Mouse (Mus musculus) small intestine, adult 2 months (tissue): Measurements from ENCODE around the gene Olfr923. TPM values are rescaled to one million over a fixed set of nuclear protein-coding genes. Genes with fewer than 3 reads are reported as not detected.

Experiments used
- H3K27ac ChIP-seq: fragments of 200-500 bp; 2 replicates; pipeline ENCODE4 v1.5.1; 2012; ENCODE audit warnings: low read depth, low read length, control low read depth, inconsistent platforms; ENCODE audit not compliant: insufficient read depth
- H3K27me3 ChIP-seq: fragments of 200-500 bp; 2 replicates; pipeline ENCODE4 v1.6.1; 2012; ENCODE audit warnings: mild to moderate bottlenecking, moderate library complexity, low read length, inconsistent platforms; ENCODE audit not compliant: control insufficient read depth, insufficient read depth
- H3K36me3 ChIP-seq: fragments of 200-500 bp; 2 replicates; pipeline ENCODE4 v1.6.1; 2012; ENCODE audit warnings: mild to moderate bottlenecking, low read length, control low read depth, inconsistent platforms; ENCODE audit not compliant: control insufficient read depth, insufficient read depth
- H3K4me1 ChIP-seq: fragments of 200-500 bp; 2 replicates; pipeline ENCODE4 v1.6.1; 2012; ENCODE audit warnings: low read length, inconsistent platforms, mixed read lengths; ENCODE audit not compliant: control insufficient read depth, insufficient read depth, insufficient read length
- H3K4me3 ChIP-seq: fragments of 200-500 bp; 2 replicates; pipeline ENCODE4 v1.5.1; 2012; ENCODE audit warnings: low read depth, mild to moderate bottlenecking, control low read depth, inconsistent platforms, low read length, moderate library complexity
- CTCF ChIP-seq: fragments of 200-500 bp; IDR thresholded peaks from 2 replicates; pipeline ENCODE4 v1.5.1; 2012; ENCODE audit warnings: low read depth, mild to moderate bottlenecking, control low read depth, inconsistent platforms, low read length, moderate library complexity, mixed read lengths; ENCODE audit not compliant: insufficient replicate concordance, insufficient read length; ENCODE audit errors: extremely low read depth
- POLR2A ChIP-seq: fragments of 200-500 bp; IDR thresholded peaks from 2 replicates; pipeline ENCODE4 v1.6.1; 2012; ENCODE audit warnings: low read depth, mild to moderate bottlenecking, control low read depth, inconsistent platforms, low read length, moderate library complexity
- WGBS: fragments of 180-500 bp; shearing (Covaris S2); methylation state at CpG from one replicate; pipeline ENCODE4 v1.1.7; 2018; 5-methylcytosine and 5-hydroxymethylcytosine counted together
- polyA plus RNA-seq: library from polyadenylated mRNA; depleted of rRNA; stranded (reverse); fragments of >200 nt; gene quantifications from 2 replicates; pipeline ENCODE4 v1.2.3, GENCODE M21; 2012; rRNA removed

The Olfr923 gene
- polyA plus RNA-seq = not detected in 2 replicates

GRCm38 (mm10) chr9:38826245-38826644, at the start of gene Olfr923:
Gene Olfr923, plus strand, starts transcription at chr9:38826545.
- no peak for TF ChIP-seq POLR2A
- no peak for TF ChIP-seq CTCF
- Histone ChIP-seq H3K4me1 (no peaks in the 10 kb centered on the region), H3K27me3 (no peaks in the 10 kb centered on the region), H3K4me3 (no peak within 1 kb of the TSS), H3K27ac (no peak within 1 kb of the TSS), H3K36me3 (no peaks in the 10 kb centered on the region)
- WGBS = 84% methylated on average over 1 of the region's 1 CpGs

GRCm38 (mm10) chr9:38792689-38793088, 33.7 kb upstream of the Olfr923 start:
- no peaks in the 10 kb centered on the region for H3K36me3 ChIP-seq
- no peaks in the 10 kb centered on the region for H3K4me1 ChIP-seq
- H3K4me3 ChIP-seq = no peak overlapping the region
- H3K27ac ChIP-seq = no peak overlapping the region
- TF ChIP-seq CTCF (no peak), POLR2A (no peak)
- WGBS = 81% methylated on average over 2 of the region's 2 CpGs
- no peaks in the 10 kb centered on the region for H3K27me3 ChIP-seq

- TF ChIP-seq POLR2A (no peak), CTCF (no peak)
- no peak overlapping the region for H3K4me3 ChIP-seq
- H3K27me3 ChIP-seq = no peaks in the 10 kb centered on the region
- H3K36me3 ChIP-seq = no peaks in the 10 kb centered on the region
- no peak overlapping the region for H3K27ac ChIP-seq
- no peaks in the 10 kb centered on the region for H3K4me1 ChIP-seq
These were observed 20.6 kb upstream of the Olfr923 start for GRCm38 (mm10) chr9:38805696-38806095.

GRCm38 (mm10) chr9:38814314-38814713, 12.0 kb upstream of the Olfr923 start, which contains the start of gene Olfr922:
Gene Olfr922, plus strand, starts transcription at chr9:38814614.
- Histone ChIP-seq H3K4me3 (no peak within 1 kb of the TSS), H3K27me3 (no peaks in the 10 kb centered on the region), H3K4me1 (no peaks in the 10 kb centered on the region), H3K27ac (no peak within 1 kb of the TSS), H3K36me3 (no peaks in the 10 kb centered on the region)
- TF ChIP-seq POLR2A = no peak
- no peak for TF ChIP-seq CTCF
- 54% methylated on average over 2 of the region's 2 CpGs for WGBS

- TF ChIP-seq CTCF (no peak), POLR2A (no peak)
- Histone ChIP-seq H3K4me3 (no peak overlapping the region), H3K27me3 (no peaks in the 10 kb centered on the region), H3K27ac (no peak overlapping the region), H3K4me1 (no peaks in the 10 kb centered on the region), H3K36me3 (no peaks in the 10 kb centered on the region)
- 67% methylated on average over 1 of the region's 1 CpGs for WGBS
These were observed 10.8 kb upstream of the Olfr923 start for GRCm38 (mm10) chr9:38815458-38815986.

- no peak for TF ChIP-seq POLR2A
- TF ChIP-seq CTCF = no peak
These were observed 6.7 kb downstream of the Olfr923 start for GRCm38 (mm10) chr9:38833027-38833426.

GRCm38 (mm10) chr9:38844149-38844548, 17.8 kb downstream of the Olfr923 start, which contains the start of gene Olfr924:
Gene Olfr924, plus strand, starts transcription at chr9:38844449.
- TF ChIP-seq POLR2A = no peak
- TF ChIP-seq CTCF = no peak
- 82% methylated on average over 1 of the region's 1 CpGs for WGBS

More at GRCm38 (mm10) chr9:38833027-38833426, 6.7 kb downstream of the Olfr923 start:
- Histone ChIP-seq H3K4me3 (no peak overlapping the region), H3K27me3 (no peaks in the 10 kb centered on the region), H3K4me1 (no peaks in the 10 kb centered on the region), H3K36me3 (no peaks in the 10 kb centered on the region), H3K27ac (no peak overlapping the region)
- 86% methylated on average over 2 of the region's 2 CpGs for WGBS

More at GRCm38 (mm10) chr9:38844149-38844548, 17.8 kb downstream of the Olfr923 start, which contains the start of gene Olfr924:
- no peaks in the 10 kb centered on the region for H3K4me1 ChIP-seq
- no peaks in the 10 kb centered on the region for H3K36me3 ChIP-seq
- no peaks in the 10 kb centered on the region for H3K27me3 ChIP-seq
- no peak within 1 kb of the TSS for H3K27ac ChIP-seq
- no peak within 1 kb of the TSS for H3K4me3 ChIP-seq
